Mouse (Mus musculus) spleen, adult 2 months (tissue): ENCODE results near the gene Zfp84.

ENCODE experiments used
- CTCF ChIP-seq: fragments of 200-500 bp; IDR thresholded peaks from 2 replicates; pipeline ENCODE4 v1.5.1; 2011; ENCODE audit warnings: mild to moderate bottlenecking, inconsistent platforms; ENCODE audit not compliant: insufficient read depth, insufficient read length, insufficient replicate concordance; ENCODE audit errors: extremely low read depth
- POLR2A ChIP-seq: fragments of 200-500 bp; IDR thresholded peaks from 2 replicates; pipeline ENCODE4 v1.6.1; 2011; ENCODE audit warnings: low read depth, low read length, inconsistent platforms

DNA sequence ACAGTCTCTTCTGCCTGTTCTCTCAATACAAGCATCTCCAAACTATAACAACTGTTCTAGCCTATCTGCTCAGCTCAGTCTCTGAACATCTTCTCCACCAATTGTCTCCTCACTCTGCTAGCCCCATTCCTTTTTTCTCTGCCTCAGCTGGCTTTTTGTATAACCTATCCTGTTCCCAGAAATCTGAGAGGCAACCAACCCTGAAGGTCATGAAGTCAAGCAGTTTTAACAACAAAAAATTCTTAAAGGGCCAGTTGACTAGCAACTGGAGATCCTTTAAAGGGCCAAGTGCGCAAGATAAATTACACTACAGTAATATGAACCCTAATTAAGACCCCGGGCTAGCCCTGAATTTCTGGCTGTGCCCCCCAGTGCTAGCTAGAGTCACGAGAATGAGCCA lies 6.0 kb downstream of the Zfp84 start:
- TF ChIP-seq POLR2A (no peak), CTCF (no peak)
